Mouse (Mus musculus) bone marrow macrophage, adult 2 months (primary cell): ENCODE data around the gene Calhm3.

Source experiments
- CTCF ChIP-seq: IDR thresholded peaks from 2 replicates; pipeline ENCODE4 v1.5.1; 2012; ENCODE audit warnings: low read depth, mild to moderate bottlenecking, low read length, moderate library complexity
- POLR2A ChIP-seq: IDR thresholded peaks from 2 replicates; pipeline ENCODE4 v1.6.1; 2012; ENCODE audit warnings: mild to moderate bottlenecking, low read depth, low read length, borderline replicate concordance

DNA sequence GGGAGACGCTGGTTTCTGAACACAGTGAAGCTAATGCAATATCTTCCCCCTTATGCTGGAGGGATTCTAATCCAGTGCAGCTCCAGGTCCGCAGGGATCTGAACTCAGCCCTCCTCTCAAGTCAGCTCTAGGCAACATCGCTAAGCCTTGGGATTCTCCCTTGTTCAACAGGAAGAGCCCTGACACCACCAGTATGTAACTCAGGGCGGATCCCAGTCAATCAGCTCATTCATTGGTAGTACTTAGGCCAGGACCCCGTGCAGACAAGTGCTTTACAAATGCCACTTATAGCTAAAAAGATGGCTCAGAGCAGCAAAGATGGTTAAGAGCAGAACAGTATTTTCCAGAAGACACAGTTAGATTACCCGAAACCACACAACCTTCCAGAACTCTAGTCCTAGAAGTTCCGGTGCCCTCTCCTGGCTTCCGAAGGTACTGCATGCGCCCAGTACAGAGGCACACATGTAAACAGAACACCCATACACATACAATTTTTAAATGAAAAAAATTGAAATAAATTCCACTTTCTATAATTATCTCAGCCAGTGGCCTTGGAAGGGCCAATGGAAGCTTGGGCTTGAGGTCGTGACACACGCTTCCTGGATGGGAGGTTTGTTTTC is 11.3 kb upstream of the Calhm3 start:
- TF ChIP-seq CTCF = peak; percentile 64
- TF ChIP-seq POLR2A = no peak
